Mouse (Mus musculus): ENCODE data around the gene Col9a3. TPM values are rescaled to one million over a fixed set of nuclear protein-coding genes. Genes with fewer than 3 reads are reported as not detected.
A peak's percentile ranks its signal among the peaks of the same experiment; 100 is the strongest.

The Col9a3 gene
- 19.9 and 23.1 TPM in 2 replicates for polyA plus RNA-seq (2014; fragmentation: Nextera tagmentation; extraction: Ambion mirVana)

GRCm38 (mm10) chr2:180597490-180597889, at the start of gene Col9a3:
Gene Col9a3, plus strand, starts transcription at chr2:180597790.
- 56% methylated on average over 4 of the region's 4 CpGs for WGBS
- Histone ChIP-seq H3K27ac (ENCODE audit: low read depth, low read length) (0 out of 2 replicates have a peak within 1 kb of the TSS, but pooled peaks have one; percentile 4), H3K36me3 (ENCODE audit: control insufficient read depth, insufficient read depth, low read length) (peaks cover 8% of the 10 kb centered on the region), H3K9me3 (ENCODE audit: control insufficient read depth, low read length) (no peaks in the 10 kb centered on the region), H3K9ac (ENCODE audit: low read length) (peak within 1 kb of the TSS; percentile 45), H3K27me3 (ENCODE audit: control insufficient read depth, insufficient read depth, low read length) (peaks cover 13% of the 10 kb centered on the region), H3K4me1 (ENCODE audit: control insufficient read depth, insufficient read depth, low read length) (peaks cover 8% of the 10 kb centered on the region; the same call in 1 of the 2 replicates), H3K4me3 (ENCODE audit: low read depth, low read length) (peak within 1 kb of the TSS; percentile 29), H3K4me2 (ENCODE audit: low read depth) (peak within 1 kb of the TSS; percentile 57)
- ATAC-seq (ENCODE audit: insufficient read depth, low FRiP score, low TSS enrichment): no peak
- no peak for DNase-seq (ENCODE audit: low spot score)

GRCm38 (mm10) chr2:180552340-180552739, 45.2 kb upstream of the Col9a3 start:
- Histone ChIP-seq H3K27me3 (ENCODE audit: control insufficient read depth, insufficient read depth, low read length) (no peaks in the 10 kb centered on the region), H3K9ac (ENCODE audit: low read length) (no peak overlapping the region), H3K4me1 (ENCODE audit: control insufficient read depth, insufficient read depth, low read length) (no peaks in the 10 kb centered on the region), H3K4me3 (ENCODE audit: low read depth, low read length) (no peak overlapping the region), H3K4me2 (ENCODE audit: low read depth) (no peak overlapping the region), H3K9me3 (ENCODE audit: control insufficient read depth, low read length) (no peaks in the 10 kb centered on the region), H3K27ac (ENCODE audit: low read depth, low read length) (no peak overlapping the region), H3K36me3 (ENCODE audit: control insufficient read depth, insufficient read depth, low read length) (no peaks in the 10 kb centered on the region)
- DNase-seq (ENCODE audit: low spot score): no peak
- no peak for ATAC-seq (ENCODE audit: insufficient read depth, low FRiP score, low TSS enrichment)
- 86% methylated on average over 3 of the region's 3 CpGs for WGBS

GRCm38 (mm10) chr2:180555219-180555618, 42.4 kb upstream of the Col9a3 start:
- Histone ChIP-seq H3K36me3 (ENCODE audit: control insufficient read depth, insufficient read depth, low read length) (no peaks in the 10 kb centered on the region), H3K4me2 (ENCODE audit: low read depth) (no peak overlapping the region), H3K9ac (ENCODE audit: low read length) (no peak overlapping the region), H3K27ac (ENCODE audit: low read depth, low read length) (no peak overlapping the region), H3K4me1 (ENCODE audit: control insufficient read depth, insufficient read depth, low read length) (no peaks in the 10 kb centered on the region), H3K9me3 (ENCODE audit: control insufficient read depth, low read length) (no peaks in the 10 kb centered on the region), H3K27me3 (ENCODE audit: control insufficient read depth, insufficient read depth, low read length) (no peaks in the 10 kb centered on the region), H3K4me3 (ENCODE audit: low read depth, low read length) (no peak overlapping the region)
- DNase-seq (ENCODE audit: low spot score): no peak
- 53% methylated on average over 3 of the region's 3 CpGs for WGBS
- no peak for ATAC-seq (ENCODE audit: insufficient read depth, low FRiP score, low TSS enrichment)

GRCm38 (mm10) chr2:180556470-180556869, 41.1 kb upstream of the Col9a3 start:
- no peak overlapping the region for H3K4me2 ChIP-seq (ENCODE audit: low read depth)
- no peaks in the 10 kb centered on the region for H3K9me3 ChIP-seq (ENCODE audit: control insufficient read depth, low read length)
- no peak overlapping the region for H3K9ac ChIP-seq (ENCODE audit: low read length)
- H3K36me3 ChIP-seq (ENCODE audit: control insufficient read depth, insufficient read depth, low read length): no peaks in the 10 kb centered on the region
- no peaks in the 10 kb centered on the region for H3K27me3 ChIP-seq (ENCODE audit: control insufficient read depth, insufficient read depth, low read length)
- no peaks in the 10 kb centered on the region for H3K4me1 ChIP-seq (ENCODE audit: control insufficient read depth, insufficient read depth, low read length)
- H3K4me3 ChIP-seq (ENCODE audit: low read depth, low read length): no peak overlapping the region
- WGBS: 83% methylated on average over 3 of the region's 3 CpGs
- no peak for ATAC-seq (ENCODE audit: insufficient read depth, low FRiP score, low TSS enrichment)
- H3K27ac ChIP-seq (ENCODE audit: low read depth, low read length): no peak overlapping the region
- no peak for DNase-seq (ENCODE audit: low spot score)

GRCm38 (mm10) chr2:180560245-180560644, 37.3 kb upstream of the Col9a3 start:
- H3K4me1 ChIP-seq (ENCODE audit: control insufficient read depth, insufficient read depth, low read length): no peaks in the 10 kb centered on the region
- H3K4me3 ChIP-seq (ENCODE audit: low read depth, low read length): no peak overlapping the region
- no peaks in the 10 kb centered on the region for H3K9me3 ChIP-seq (ENCODE audit: control insufficient read depth, low read length)
- no peaks in the 10 kb centered on the region for H3K27me3 ChIP-seq (ENCODE audit: control insufficient read depth, insufficient read depth, low read length)
- no peak overlapping the region for H3K27ac ChIP-seq (ENCODE audit: low read depth, low read length)
- no peak overlapping the region for H3K4me2 ChIP-seq (ENCODE audit: low read depth)
- 59% methylated on average over 5 of the region's 5 CpGs for WGBS
- H3K36me3 ChIP-seq (ENCODE audit: control insufficient read depth, insufficient read depth, low read length): no peaks in the 10 kb centered on the region
- no peak for DNase-seq (ENCODE audit: low spot score)
- ATAC-seq (ENCODE audit: insufficient read depth, low FRiP score, low TSS enrichment): no peak
- no peak overlapping the region for H3K9ac ChIP-seq (ENCODE audit: low read length)

GRCm38 (mm10) chr2:180562146-180562545, 35.4 kb upstream of the Col9a3 start:
- Histone ChIP-seq H3K4me1 (ENCODE audit: control insufficient read depth, insufficient read depth, low read length) (no peaks in the 10 kb centered on the region), H3K4me2 (ENCODE audit: low read depth) (no peak overlapping the region), H3K27ac (ENCODE audit: low read depth, low read length) (no peak overlapping the region), H3K27me3 (ENCODE audit: control insufficient read depth, insufficient read depth, low read length) (no peaks in the 10 kb centered on the region), H3K4me3 (ENCODE audit: low read depth, low read length) (no peak overlapping the region), H3K9me3 (ENCODE audit: control insufficient read depth, low read length) (no peaks in the 10 kb centered on the region), H3K9ac (ENCODE audit: low read length) (no peak overlapping the region), H3K36me3 (ENCODE audit: control insufficient read depth, insufficient read depth, low read length) (no peaks in the 10 kb centered on the region)
- DNase-seq (ENCODE audit: low spot score) (no peak), ATAC-seq (ENCODE audit: insufficient read depth, low FRiP score, low TSS enrichment) (no peak)
- WGBS: 57% methylated on average over 5 of the region's 5 CpGs

- Histone ChIP-seq H3K4me2 (ENCODE audit: low read depth) (no peak overlapping the region), H3K27me3 (ENCODE audit: control insufficient read depth, insufficient read depth, low read length) (no peaks in the 10 kb centered on the region), H3K27ac (ENCODE audit: low read depth, low read length) (no peak overlapping the region), H3K36me3 (ENCODE audit: control insufficient read depth, insufficient read depth, low read length) (no peaks in the 10 kb centered on the region), H3K4me3 (ENCODE audit: low read depth, low read length) (no peak overlapping the region), H3K9ac (ENCODE audit: low read length) (no peak overlapping the region), H3K9me3 (ENCODE audit: control insufficient read depth, low read length) (no peaks in the 10 kb centered on the region), H3K4me1 (ENCODE audit: control insufficient read depth, insufficient read depth, low read length) (no peaks in the 10 kb centered on the region)
- DNase-seq (ENCODE audit: low spot score) (no peak), ATAC-seq (ENCODE audit: insufficient read depth, low FRiP score, low TSS enrichment) (no peak)
- WGBS: 52% methylated on average over 6 of the region's 6 CpGs
Observed at GRCm38 (mm10) chr2:180563296-180563695, 34.3 kb upstream of the Col9a3 start.

- DNase-seq (ENCODE audit: low spot score) (peak; percentile 24), ATAC-seq (ENCODE audit: insufficient read depth, low FRiP score, low TSS enrichment) (no peak)
- H3K4me3 ChIP-seq (ENCODE audit: low read depth, low read length): no peak overlapping the region
- no peak overlapping the region for H3K4me2 ChIP-seq (ENCODE audit: low read depth)
- H3K36me3 ChIP-seq (ENCODE audit: control insufficient read depth, insufficient read depth, low read length): no peaks in the 10 kb centered on the region
- H3K27ac ChIP-seq (ENCODE audit: low read depth, low read length): no peak overlapping the region
- H3K4me1 ChIP-seq (ENCODE audit: control insufficient read depth, insufficient read depth, low read length): no peaks in the 10 kb centered on the region
- no peaks in the 10 kb centered on the region for H3K27me3 ChIP-seq (ENCODE audit: control insufficient read depth, insufficient read depth, low read length)
- H3K9ac ChIP-seq (ENCODE audit: low read length): no peak overlapping the region
- WGBS: 29% methylated on average over 5 of the region's 5 CpGs
- H3K9me3 ChIP-seq (ENCODE audit: control insufficient read depth, low read length): no peaks in the 10 kb centered on the region
Observed at GRCm38 (mm10) chr2:180563841-180564240, 33.7 kb upstream of the Col9a3 start.

GRCm38 (mm10) chr2:180566240-180566913, 31.2 kb upstream of the Col9a3 start:
- no peak overlapping the region for H3K4me2 ChIP-seq (ENCODE audit: low read depth)
- DNase-seq (ENCODE audit: low spot score) (peak; percentile 73), ATAC-seq (ENCODE audit: insufficient read depth, low FRiP score, low TSS enrichment) (no peak)
- H3K27me3 ChIP-seq (ENCODE audit: control insufficient read depth, insufficient read depth, low read length): no peaks in the 10 kb centered on the region
- no peak overlapping the region for H3K4me3 ChIP-seq (ENCODE audit: low read depth, low read length)
- H3K9ac ChIP-seq (ENCODE audit: low read length): no peak overlapping the region
- no peak overlapping the region for H3K27ac ChIP-seq (ENCODE audit: low read depth, low read length)
- H3K36me3 ChIP-seq (ENCODE audit: control insufficient read depth, insufficient read depth, low read length): no peaks in the 10 kb centered on the region
- 37% methylated on average over 13 of the region's 13 CpGs for WGBS
- no peaks in the 10 kb centered on the region for H3K4me1 ChIP-seq (ENCODE audit: control insufficient read depth, insufficient read depth, low read length)
- no peaks in the 10 kb centered on the region for H3K9me3 ChIP-seq (ENCODE audit: control insufficient read depth, low read length)
